18 mouse cellular contexts compared by ENCODE assay signal in the genomic region with DNA sequence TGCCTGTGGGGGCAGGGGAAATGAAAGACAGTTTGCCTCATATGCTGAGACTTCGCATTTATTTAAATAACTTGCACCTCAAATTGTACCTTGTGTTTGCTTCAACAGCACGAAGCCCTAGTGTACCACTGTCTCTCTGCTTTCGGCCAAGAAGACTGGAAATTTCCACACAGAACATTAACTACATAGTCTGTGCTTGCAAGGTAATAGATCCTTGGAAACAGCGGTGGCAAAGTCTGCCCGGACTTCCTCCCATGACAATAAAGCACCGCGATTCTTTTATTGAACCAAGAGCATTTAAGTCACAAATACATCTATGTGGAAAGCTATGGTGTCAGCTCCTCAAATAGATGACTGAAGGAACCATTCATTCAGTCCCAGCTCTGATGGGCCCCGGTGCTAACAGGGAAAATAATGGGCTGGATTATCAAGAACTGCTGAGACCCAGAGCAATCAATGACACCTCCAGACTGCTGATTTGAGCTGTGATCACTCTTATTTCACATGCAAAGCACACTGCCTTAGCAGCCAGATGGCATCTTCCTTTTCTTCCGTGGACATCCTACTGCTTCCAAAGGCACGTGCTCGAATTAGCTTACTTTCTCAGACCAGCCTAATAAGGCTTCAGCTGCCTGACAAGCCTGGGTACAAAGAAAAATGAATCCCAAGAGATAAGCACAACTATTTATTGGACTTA.
DNase-seq lines count a peak whose midpoint lies in the region; ATAC-seq and TF ChIP-seq lines count a peak whose summit lies in the region.
"Had no signal": no experiment of that assay in that cellular context is flagged by ENCODE, and none has a peak within 500 bp of the region (broad histone marks: within the 10 kb centered on the region; RNA-seq: fewer than 3 reads in every experiment).

No protein-coding gene starts in this region.

- ATAC-seq in forebrain, embryonic 12.5 days (ENCODE audit: low FRiP score), result peak; percentile 49
- ATAC-seq in forebrain, embryonic 11.5 days (replicated peaks; ENCODE audit: low FRiP score), result no peak
- peak; percentile 77 for ATAC-seq in midbrain, embryonic 12.5 days (ENCODE audit: low FRiP score, low read depth)
- ATAC-seq: inflammation-experienced regulatory T-cells, adult 6 months had no signal

- H3K27me3 ChIP-seq in forebrain, embryonic 12.5 days, result no peaks in the 10 kb centered on the region
- H3K27me3 ChIP-seq in forebrain, embryonic 11.5 days (ENCODE audit: control insufficient read depth, insufficient read depth, low read length), result no peaks in the 10 kb centered on the region
- no peaks in the 10 kb centered on the region for H3K27me3 ChIP-seq in midbrain, embryonic 12.5 days
- H3K27me3 ChIP-seq: kidney, embryonic 15.5 days; limb, embryonic 13.5 days; stomach, embryonic 15.5 days had no signal

- 70% methylated on average over 11 of the region's 11 CpGs for WGBS in forebrain, embryonic 12.5 days
- 84% methylated on average over 11 of the region's 11 CpGs for WGBS in forebrain, embryonic 11.5 days
- 62% methylated on average over 11 of the region's 11 CpGs for WGBS in midbrain, embryonic 12.5 days
- WGBS in lung, adult 2 months, result 80% methylated on average over 11 of the region's 11 CpGs

- TF ChIP-seq POLR2A in lung, adult 2 months (IDR thresholded peaks at IDR 0.05; ENCODE audit: borderline replicate concordance, extremely low read depth, low read depth, low read length), result no peak

- no peak for TF ChIP-seq CTCF in lung, adult 2 months (IDR thresholded peaks at IDR 0.05; ENCODE audit: insufficient read depth, low read length)

- no peak overlapping the region for H3K4me2 ChIP-seq in forebrain, embryonic 12.5 days
- no peak overlapping the region for H3K4me2 ChIP-seq in forebrain, embryonic 11.5 days (ENCODE audit: low read depth, low read length, severe bottlenecking)
- no peak overlapping the region for H3K4me2 ChIP-seq in midbrain, embryonic 12.5 days (replicated peaks)
- H3K4me2 ChIP-seq: kidney, embryonic 15.5 days; limb, embryonic 13.5 days; stomach, embryonic 15.5 days had no signal

- peak overlapping the region; percentile 75 for H3K27ac ChIP-seq in forebrain, embryonic 12.5 days
- no peak overlapping the region for H3K27ac ChIP-seq in forebrain, embryonic 11.5 days (ENCODE audit: low read depth, low read length)
- H3K27ac ChIP-seq in midbrain, embryonic 12.5 days (replicated peaks), result peak overlapping the region; percentile 55
- H3K27ac ChIP-seq: kidney, embryonic 15.5 days; limb, embryonic 13.5 days; liver, embryonic 14.5 days; stomach, embryonic 15.5 days had no signal

- no peak overlapping the region for H3K9ac ChIP-seq in forebrain, embryonic 12.5 days
- H3K9ac ChIP-seq in forebrain, embryonic 11.5 days (ENCODE audit: low read length), result no peak overlapping the region
- H3K9ac ChIP-seq in midbrain, embryonic 12.5 days (replicated peaks), result no peak overlapping the region
- H3K9ac ChIP-seq: kidney, embryonic 15.5 days; limb, embryonic 13.5 days; liver, embryonic 14.5 days; stomach, embryonic 15.5 days had no signal

- no peaks in the 10 kb centered on the region for H3K36me3 ChIP-seq in forebrain, embryonic 12.5 days (replicated peaks)
- H3K36me3 ChIP-seq in forebrain, embryonic 11.5 days (ENCODE audit: control insufficient read depth, insufficient read depth, low read length), result no peaks in the 10 kb centered on the region
- no peaks in the 10 kb centered on the region for H3K36me3 ChIP-seq in midbrain, embryonic 12.5 days
- H3K36me3 ChIP-seq: kidney, embryonic 15.5 days; limb, embryonic 13.5 days; stomach, embryonic 15.5 days had no signal

- no peak for DNase-seq in forebrain, embryonic 11.5 days (ENCODE audit: low spot score)
- peak; percentile 11 for DNase-seq in retina, embryonic 14.5 days (ENCODE audit: low spot score)
- no peak for DNase-seq in retina, postnatal 1 day
- no peak for DNase-seq in frontal cortex, postnatal 25 days (ENCODE audit: low spot score in 2 of 2)
- DNase-seq in lung, adult 2 months, result no peak
- no peak for DNase-seq in lung, postnatal 4 days
- DNase-seq: cerebellum, adult 11 months; gastrocnemius, postnatal 25 days; heart, postnatal 10 days; lung, postnatal 10 days had no signal

- peaks cover 7% of the 10 kb centered on the region for H3K4me1 ChIP-seq in forebrain, embryonic 12.5 days
- H3K4me1 ChIP-seq in forebrain, embryonic 11.5 days (replicated peaks; ENCODE audit: control insufficient read depth, insufficient read depth, low read length), result no peaks in the 10 kb centered on the region
- 0 out of 2 replicates have a peak, but pooled peaks cover 8% of the 10 kb centered on the region for H3K4me1 ChIP-seq in midbrain, embryonic 12.5 days
- H3K4me1 ChIP-seq in lung, adult 2 months (ENCODE audit: control insufficient read depth, insufficient read depth, low read length), result no peaks in the 10 kb centered on the region
- H3K4me1 ChIP-seq: kidney, embryonic 15.5 days; limb, embryonic 13.5 days; megakaryocyte, embryonic 14.5 days; stomach, embryonic 15.5 days had no signal

- no peaks in the 10 kb centered on the region for H3K9me3 ChIP-seq in forebrain, embryonic 12.5 days
- H3K9me3 ChIP-seq in forebrain, embryonic 11.5 days (ENCODE audit: control insufficient read depth, low read length), result no peaks in the 10 kb centered on the region
- no peaks in the 10 kb centered on the region for H3K9me3 ChIP-seq in midbrain, embryonic 12.5 days
- H3K9me3 ChIP-seq: kidney, embryonic 15.5 days; limb, embryonic 13.5 days; stomach, embryonic 15.5 days had no signal

- no peak overlapping the region for H3K4me3 ChIP-seq in forebrain, embryonic 12.5 days (replicated peaks)
- no peak overlapping the region for H3K4me3 ChIP-seq in forebrain, embryonic 11.5 days (ENCODE audit: low read depth, low read length)
- no peak overlapping the region for H3K4me3 ChIP-seq in midbrain, embryonic 12.5 days
- no peak overlapping the region for H3K4me3 ChIP-seq in lung, adult 2 months (replicated peaks; ENCODE audit: extremely low read depth, low read depth, low read length)
- H3K4me3 ChIP-seq: kidney, embryonic 15.5 days; limb, embryonic 13.5 days; megakaryocyte, embryonic 14.5 days; stomach, embryonic 15.5 days had no signal
